Mouse (Mus musculus) forebrain, embryonic 15.5 days (tissue): ENCODE data around the gene Arhgap45. TPM values are rescaled to one million over a fixed set of nuclear protein-coding genes. Genes with fewer than 3 reads are reported as not detected.
A peak's percentile ranks its signal among the peaks of the same experiment; 100 is the strongest.

ENCODE experiments used
- ATAC-seq: fragments of 200-750 bp; cut with Nextera tagmentation; replicated peaks from 2 replicates; pipeline ENCODE4 v1.8.0; 2017; ENCODE audit warnings: mild to moderate bottlenecking, moderate TSS enrichment, moderate library complexity
- H3K27ac ChIP-seq: fragments of 300-500 bp; sonication (generic); replicated peaks from 2 replicates; pipeline ENCODE4 v1.5.1; 2015; ENCODE audit warnings: mild to moderate bottlenecking, inconsistent platforms
- H3K27me3 ChIP-seq: fragments of 300-500 bp; sonication (generic); 2 replicates; pipeline ENCODE4 v1.6.1; 2015; ENCODE audit warnings: inconsistent platforms
- H3K36me3 ChIP-seq: fragments of 300-500 bp; sonication (generic); 2 replicates; pipeline ENCODE4 v1.6.1; 2015; ENCODE audit warnings: mild to moderate bottlenecking, inconsistent platforms
- H3K4me1 ChIP-seq: fragments of 300-500 bp; sonication (generic); 2 replicates; pipeline ENCODE4 v1.6.1; 2015; ENCODE audit warnings: inconsistent platforms
- H3K4me2 ChIP-seq: fragments of 300-500 bp; sonication (generic); replicated peaks from 2 replicates; pipeline ENCODE4 v1.6.1; 2015; ENCODE audit warnings: mild to moderate bottlenecking, inconsistent platforms
- H3K4me3 ChIP-seq: fragments of 300-500 bp; sonication (generic); 2 replicates; pipeline ENCODE4 v1.5.1; 2015; ENCODE audit warnings: mild to moderate bottlenecking, inconsistent platforms
- H3K9ac ChIP-seq: fragments of 300-500 bp; sonication (generic); replicated peaks from 2 replicates; pipeline ENCODE4 v1.6.1; 2015; ENCODE audit warnings: mild to moderate bottlenecking, inconsistent platforms
- H3K9me3 ChIP-seq: fragments of 300-500 bp; sonication (generic); 2 replicates; pipeline ENCODE4 v1.6.1; 2016; ENCODE audit warnings: inconsistent platforms
- WGBS: fragments of 180-500 bp; shearing (Covaris S2); methylation state at CpG from one replicate; pipeline ENCODE4 v1.1.7; 2015; ENCODE audit warnings: mixed read lengths; 5-methylcytosine and 5-hydroxymethylcytosine counted together
- polyA plus RNA-seq: library from polyadenylated mRNA; unstranded; fragments of >200 nt; fragmentation: Nextera tagmentation; extraction: Ambion mirVana; gene quantifications from 2 replicates; pipeline ENCODE4 v1.2.1, GENCODE M21; 2015

Arhgap45 gene
- polyA plus RNA-seq, 1 experiment from 2014 or later, result 1.3 TPM

DNA sequence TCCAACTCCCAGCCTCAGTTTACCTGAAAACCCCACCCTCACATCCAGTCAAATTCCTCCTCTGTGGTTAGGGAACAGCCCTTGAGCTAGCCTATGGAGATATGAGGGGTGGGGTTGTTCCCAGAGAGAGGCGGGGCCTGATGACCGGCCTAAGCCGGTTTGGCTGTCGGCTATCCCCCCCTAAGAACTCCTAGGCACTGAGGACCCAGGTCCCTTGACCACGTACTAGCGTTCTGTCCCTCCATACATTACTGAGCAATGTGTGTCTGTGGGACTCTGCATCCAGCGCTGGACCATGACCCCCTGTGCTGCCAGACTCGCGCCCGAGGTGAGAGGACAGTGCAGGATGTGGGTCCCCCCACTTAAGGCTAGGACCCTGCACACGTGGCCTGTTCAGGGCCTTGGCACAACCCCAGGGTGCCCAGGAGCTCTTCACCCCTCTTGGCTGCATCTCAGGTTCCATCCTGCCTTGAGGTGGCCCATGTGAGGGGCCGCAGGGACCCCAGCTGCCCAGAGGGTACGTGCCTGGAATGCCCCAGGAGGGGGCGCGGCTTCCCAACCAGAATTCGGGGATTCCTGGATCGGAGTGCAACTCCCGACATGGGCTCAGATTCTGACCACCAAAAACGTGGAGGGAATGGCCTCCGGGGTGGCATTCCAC is 3.1 kb downstream of the Arhgap45 start:
- Histone ChIP-seq H3K36me3 (no peaks in the 10 kb centered on the region), H3K27me3 (peaks cover 41% of the 10 kb centered on the region), H3K4me3 (no peak overlapping the region), H3K9ac (0 out of 2 replicates have a peak overlapping the region, but pooled peaks have one; percentile 15), H3K9me3 (no peaks in the 10 kb centered on the region), H3K4me2 (0 out of 2 replicates have a peak overlapping the region, but pooled peaks have one; percentile 5), H3K27ac (no peak overlapping the region), H3K4me1 (no peaks in the 10 kb centered on the region)
- ATAC-seq, result 0 out of 2 replicates have a peak, but pooled peaks have one; percentile 26
- WGBS, result 6% methylated on average over 20 of the region's 20 CpGs

DNA sequence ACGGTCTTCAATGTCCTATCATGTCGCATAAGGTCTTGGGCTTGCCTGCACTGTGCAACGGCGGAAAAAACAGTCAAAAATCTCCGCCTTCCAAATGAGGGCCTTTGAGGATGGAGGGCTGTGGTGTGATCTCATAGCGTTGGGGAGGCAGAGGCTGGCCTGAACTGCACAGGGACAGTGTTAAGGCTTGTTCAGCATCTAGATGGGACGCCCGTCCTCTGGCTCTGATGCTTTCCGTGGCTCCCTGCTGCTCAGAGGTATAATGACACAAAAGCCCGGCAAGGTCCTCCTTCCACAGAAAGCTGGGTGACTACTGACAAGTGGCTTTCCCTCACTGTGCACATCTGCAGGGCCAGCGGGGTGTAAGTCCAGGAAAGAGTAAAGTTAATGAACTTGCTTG is 3.7 kb downstream of the Arhgap45 start:
- no peaks in the 10 kb centered on the region for H3K4me1 ChIP-seq
- H3K4me2 ChIP-seq, result no peak overlapping the region
- no peak for ATAC-seq
- H3K36me3 ChIP-seq, result no peaks in the 10 kb centered on the region
- H3K9ac ChIP-seq, result no peak overlapping the region
- peaks cover 35% of the 10 kb centered on the region; the same call in 1 of the 2 replicates for H3K27me3 ChIP-seq
- no peak overlapping the region for H3K27ac ChIP-seq
- H3K4me3 ChIP-seq, result no peak overlapping the region
- WGBS, result 19% methylated on average over 11 of the region's 11 CpGs
- no peaks in the 10 kb centered on the region for H3K9me3 ChIP-seq

DNA sequence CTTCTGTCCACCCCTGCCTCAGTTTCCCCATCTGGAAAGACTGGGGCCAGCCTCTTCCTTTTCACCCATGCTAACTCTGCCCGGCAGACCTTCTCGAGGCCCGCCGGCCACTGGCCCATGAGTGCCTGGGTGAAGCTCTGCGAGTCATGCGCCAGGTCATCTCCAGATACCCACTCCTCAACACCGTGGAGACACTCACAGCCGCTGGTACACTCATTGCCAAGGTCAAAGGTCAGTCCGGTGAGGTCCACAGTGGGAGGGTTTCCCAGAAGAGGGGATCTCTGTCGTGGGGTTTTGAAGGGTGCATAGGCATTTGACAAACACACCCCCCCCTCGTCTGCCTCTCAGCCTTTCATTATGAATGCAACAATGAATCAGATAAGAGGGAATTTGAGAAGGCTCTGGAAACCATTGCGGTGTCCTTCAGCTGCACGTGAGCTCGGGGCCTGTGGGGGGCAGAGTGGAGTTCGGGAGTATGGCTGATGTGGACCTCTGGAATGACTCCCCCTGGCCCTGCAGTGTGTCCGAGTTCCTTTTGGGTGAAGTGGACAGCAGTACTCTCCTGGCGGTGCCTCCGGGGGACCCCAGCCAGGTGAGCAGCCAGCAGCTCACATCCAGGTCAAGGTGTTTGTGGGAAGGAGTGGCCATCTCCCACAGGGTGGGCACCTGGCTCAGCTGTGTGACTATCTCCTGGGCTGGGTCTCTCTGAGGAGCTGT is 4.3 kb downstream of the Arhgap45 start:
- Histone ChIP-seq H3K36me3 (no peaks in the 10 kb centered on the region), H3K27ac (no peak overlapping the region), H3K9ac (no peak overlapping the region), H3K4me1 (no peaks in the 10 kb centered on the region), H3K4me3 (no peak overlapping the region), H3K9me3 (no peaks in the 10 kb centered on the region), H3K27me3 (peaks cover 30% of the 10 kb centered on the region; the same call in 1 of the 2 replicates), H3K4me2 (no peak overlapping the region)
- ATAC-seq, result no peak
- 81% methylated on average over 18 of the region's 18 CpGs for WGBS

GRCm38 (mm10) chr10:80021320-80021641 is 4.8 kb downstream of the Arhgap45 start:
- Histone ChIP-seq H3K27me3 (peaks cover 26% of the 10 kb centered on the region; the same call in 1 of the 2 replicates), H3K4me2 (no peak overlapping the region), H3K9ac (no peak overlapping the region), H3K36me3 (no peaks in the 10 kb centered on the region), H3K4me1 (no peaks in the 10 kb centered on the region), H3K27ac (no peak overlapping the region), H3K4me3 (no peak overlapping the region), H3K9me3 (no peaks in the 10 kb centered on the region)
- 95% methylated on average over 13 of the region's 13 CpGs for WGBS
- ATAC-seq, result no peak

DNA sequence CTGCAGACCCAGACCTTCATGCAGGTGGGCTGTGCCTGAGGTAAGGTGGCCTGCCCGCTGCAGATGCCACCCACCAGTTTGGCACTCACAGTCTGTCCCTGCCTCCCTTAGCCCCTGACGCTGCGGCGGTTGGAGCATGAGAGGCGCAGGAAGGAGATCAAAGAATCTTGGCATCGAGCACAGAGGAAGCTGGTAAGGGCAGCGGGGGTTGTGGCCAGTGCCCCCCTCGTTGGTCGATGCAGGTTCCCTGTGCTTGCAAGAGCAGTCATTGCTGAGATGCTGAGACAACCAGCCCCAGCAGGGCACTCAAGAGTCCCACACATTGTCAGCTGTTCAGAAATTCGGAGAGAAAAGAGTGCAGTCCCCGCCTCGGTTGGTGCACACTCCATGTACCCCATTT is 5.7 kb downstream of the Arhgap45 start:
- Histone ChIP-seq H3K36me3 (no peaks in the 10 kb centered on the region), H3K27ac (no peak overlapping the region), H3K9me3 (no peaks in the 10 kb centered on the region), H3K4me2 (no peak overlapping the region), H3K4me1 (no peaks in the 10 kb centered on the region), H3K4me3 (no peak overlapping the region), H3K27me3 (peaks cover 23% of the 10 kb centered on the region; the same call in 1 of the 2 replicates), H3K9ac (no peak overlapping the region)
- WGBS, result 85% methylated on average over 12 of the region's 12 CpGs
- no peak for ATAC-seq

DNA sequence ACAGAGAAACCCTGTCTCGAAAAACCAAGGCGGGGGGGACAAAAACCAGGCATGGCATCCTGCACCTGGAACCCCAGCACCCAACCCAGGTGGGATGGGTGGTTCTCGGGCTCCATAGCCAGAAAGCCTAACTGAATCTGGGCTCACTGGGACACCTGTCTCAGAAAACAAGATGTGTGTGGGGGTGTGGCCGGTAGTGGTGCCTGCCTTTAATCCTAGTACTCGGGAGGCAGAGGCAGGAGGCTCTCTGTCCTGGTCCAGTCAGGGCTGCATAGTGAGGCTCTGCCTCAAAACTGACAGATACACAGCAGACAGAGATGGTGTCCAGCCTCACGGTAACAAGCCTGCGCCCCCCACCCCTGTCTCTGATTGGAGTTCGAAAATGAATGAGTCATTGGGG is 6.4 kb downstream of the Arhgap45 start:
- no peak overlapping the region for H3K4me3 ChIP-seq
- H3K4me1 ChIP-seq, result no peaks in the 10 kb centered on the region
- no peak overlapping the region for H3K27ac ChIP-seq
- WGBS, result 91% methylated on average over 8 of the region's 8 CpGs
- H3K9ac ChIP-seq, result no peak overlapping the region
- no peaks in the 10 kb centered on the region for H3K9me3 ChIP-seq
- H3K27me3 ChIP-seq, result peaks cover 18% of the 10 kb centered on the region; the same call in 1 of the 2 replicates
- H3K36me3 ChIP-seq, result no peaks in the 10 kb centered on the region
- H3K4me2 ChIP-seq, result no peak overlapping the region
- no peak for ATAC-seq

GRCm38 (mm10) chr10:80023758-80024157 is 7.3 kb downstream of the Arhgap45 start:
- ATAC-seq, result no peak
- Histone ChIP-seq H3K27me3 (peaks cover 15% of the 10 kb centered on the region; the same call in 1 of the 2 replicates), H3K9me3 (no peaks in the 10 kb centered on the region), H3K4me3 (no peak overlapping the region), H3K4me2 (no peak overlapping the region), H3K27ac (no peak overlapping the region), H3K36me3 (no peaks in the 10 kb centered on the region), H3K9ac (no peak overlapping the region), H3K4me1 (no peaks in the 10 kb centered on the region)
- WGBS, result 86% methylated on average over 5 of the region's 5 CpGs

DNA sequence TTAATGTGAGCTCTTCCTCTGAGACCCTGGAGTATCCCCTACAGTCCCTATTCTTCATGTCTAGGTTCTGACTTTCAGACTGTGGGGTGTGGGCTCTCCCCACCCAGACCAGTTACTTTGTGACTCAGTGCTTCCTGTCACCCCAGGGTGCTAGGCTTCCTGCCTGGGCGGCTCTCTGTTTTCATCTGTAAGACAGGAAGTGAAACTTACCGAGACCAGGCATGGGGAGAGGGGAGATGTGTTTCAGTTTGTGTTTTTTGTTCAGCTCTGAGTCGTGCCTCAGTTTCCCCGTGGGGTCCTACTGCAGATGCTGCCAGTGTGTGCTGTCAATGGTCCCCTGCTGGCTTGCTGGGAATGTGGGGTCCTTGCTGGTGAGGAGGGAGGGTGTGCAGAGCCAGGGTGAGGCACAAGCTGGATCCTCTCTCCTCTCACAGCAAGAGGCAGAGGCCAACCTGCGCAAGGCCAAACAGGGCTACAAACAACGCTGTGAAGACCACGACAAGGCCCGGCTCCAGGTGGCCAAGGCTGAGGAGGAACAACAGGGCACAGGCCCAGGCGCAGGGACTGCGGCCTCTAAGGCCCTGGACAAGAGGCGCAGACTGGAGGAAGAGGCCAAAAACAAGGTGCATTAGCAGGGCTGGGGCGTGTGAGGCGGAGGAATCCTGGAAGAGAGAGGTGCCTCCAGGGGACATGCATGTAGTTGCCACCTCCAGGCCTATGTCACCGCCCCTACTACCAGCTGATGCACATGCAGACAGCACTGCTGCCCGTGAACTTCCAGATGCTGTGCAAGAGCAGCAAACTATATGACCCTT is 8.0 kb downstream of the Arhgap45 start:
- Histone ChIP-seq H3K36me3 (no peaks in the 10 kb centered on the region), H3K4me3 (no peak overlapping the region), H3K9me3 (no peaks in the 10 kb centered on the region), H3K9ac (no peak overlapping the region), H3K27ac (no peak overlapping the region), H3K27me3 (peaks cover 9% of the 10 kb centered on the region; the same call in 1 of the 2 replicates), H3K4me1 (no peaks in the 10 kb centered on the region), H3K4me2 (no peak overlapping the region)
- 79% methylated on average over 15 of the region's 15 CpGs for WGBS
- no peak for ATAC-seq

DNA sequence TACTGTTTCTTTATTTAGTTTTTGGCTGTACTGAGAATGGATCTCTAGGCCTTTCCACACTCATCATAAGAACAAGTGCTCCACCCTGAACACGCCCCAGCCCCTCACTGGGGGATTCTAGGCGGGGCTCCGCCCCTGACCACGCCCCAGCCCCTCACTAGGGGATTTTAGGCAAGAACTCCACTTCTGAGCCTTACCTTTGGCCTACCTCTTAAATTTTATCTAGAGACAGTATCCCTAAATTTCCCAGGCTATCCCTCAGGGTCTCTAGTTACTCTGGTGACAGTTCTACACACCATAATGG is 8.5 kb downstream of the Arhgap45 start:
- Histone ChIP-seq H3K9ac (no peak overlapping the region), H3K4me2 (no peak overlapping the region), H3K4me3 (no peak overlapping the region), H3K36me3 (no peaks in the 10 kb centered on the region), H3K9me3 (no peaks in the 10 kb centered on the region), H3K27me3 (peaks cover 3% of the 10 kb centered on the region; the same call in 1 of the 2 replicates), H3K27ac (no peak overlapping the region), H3K4me1 (no peaks in the 10 kb centered on the region)
- ATAC-seq, result no peak
- WGBS, result 54% methylated on average over 4 of the region's 4 CpGs

GRCm38 (mm10) chr10:80025463-80025862 is 9.0 kb downstream of the Arhgap45 start:
- Histone ChIP-seq H3K4me2 (no peak overlapping the region), H3K4me3 (no peak overlapping the region), H3K36me3 (no peaks in the 10 kb centered on the region), H3K27ac (no peak overlapping the region), H3K4me1 (no peaks in the 10 kb centered on the region), H3K9ac (no peak overlapping the region), H3K9me3 (no peaks in the 10 kb centered on the region), H3K27me3 (no peaks in the 10 kb centered on the region)
- WGBS, result 79% methylated on average over 10 of the region's 10 CpGs
- ATAC-seq, result no peak

DNA sequence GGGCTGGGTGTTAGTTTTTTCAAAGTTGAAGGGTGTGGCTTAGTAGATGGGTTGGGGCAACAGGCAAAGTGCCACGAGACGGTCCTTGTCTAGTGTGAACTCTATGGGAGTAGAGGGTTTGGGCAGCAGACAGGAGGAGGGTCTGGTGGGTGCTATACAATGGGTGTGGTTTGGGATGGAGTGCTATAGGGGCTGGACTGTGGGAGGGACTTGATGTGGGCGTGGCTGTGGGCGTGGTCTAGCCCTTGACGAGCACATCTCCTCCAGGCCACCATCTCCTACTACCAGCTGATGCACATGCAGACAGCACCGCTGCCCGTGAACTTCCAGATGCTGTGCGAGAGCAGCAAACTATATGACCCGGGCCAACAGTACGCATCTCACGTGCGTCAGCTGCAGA is 9.4 kb downstream of the Arhgap45 start:
- Histone ChIP-seq H3K9ac (no peak overlapping the region), H3K27ac (no peak overlapping the region), H3K4me1 (no peaks in the 10 kb centered on the region), H3K36me3 (no peaks in the 10 kb centered on the region), H3K4me3 (no peak overlapping the region), H3K27me3 (no peaks in the 10 kb centered on the region), H3K9me3 (no peaks in the 10 kb centered on the region), H3K4me2 (no peak overlapping the region)
- 64% methylated on average over 12 of the region's 12 CpGs for WGBS
- ATAC-seq, result no peak
